Mouse (Mus musculus): ENCODE results near the gene Cd40. TPM values are rescaled to one million over a fixed set of nuclear protein-coding genes. Genes with fewer than 3 reads are reported as not detected.

The Cd40 gene
- polyA plus RNA-seq (2012; rRNA removed), result 44.5 and 52.1 TPM in 2 replicates

- TF ChIP-seq CTCF (IDR thresholded peaks at IDR 0.05; ENCODE audit: borderline replicate concordance, control insufficient read depth, extremely low read depth, insufficient read depth, low read length, poor library complexity), result no peak
- no peak for TF ChIP-seq POLR2A (IDR thresholded peaks at IDR 0.05; ENCODE audit: control insufficient read depth, extremely low read depth, insufficient read depth, low read length, poor library complexity)
- no peak within 1 kb of the TSS for H3K27ac ChIP-seq (ENCODE audit: control insufficient read depth, insufficient read depth, low read length)
- H3K4me1 ChIP-seq (replicated peaks; ENCODE audit: control insufficient read depth, insufficient read depth, low read length), result peaks cover 7% of the 10 kb centered on the region
- 9% methylated on average over 25 of the region's 25 CpGs for WGBS
- H3K4me3 ChIP-seq (ENCODE audit: control insufficient read depth, insufficient read depth, low read length), result peak within 1 kb of the TSS; percentile 23
- peaks cover 9% of the 10 kb centered on the region; the same call in 1 of the 2 replicates for H3K27me3 ChIP-seq (ENCODE audit: control insufficient read depth, insufficient read depth, low read length)
- DNase-seq, result no peak
- no peaks in the 10 kb centered on the region for H3K36me3 ChIP-seq (ENCODE audit: control insufficient read depth, insufficient read depth, low read length)
These were observed at the start of gene Cd40 for GRCm38 (mm10) chr2:165054888-165055852. Gene Cd40, plus strand, starts transcription at chr2:165055627.

GRCm38 (mm10) chr2:165006813-165007212 lies 48.6 kb upstream of the Cd40 start:
- WGBS, result 97% methylated on average over 4 of the region's 4 CpGs

GRCm38 (mm10) chr2:165007986-165008385 lies 47.4 kb upstream of the Cd40 start:
- no peak for DNase-seq
- 97% methylated on average over 1 of the region's 1 CpGs for WGBS
- Histone ChIP-seq H3K27ac (ENCODE audit: control insufficient read depth, insufficient read depth, low read length) (no peak overlapping the region), H3K27me3 (ENCODE audit: control insufficient read depth, insufficient read depth, low read length) (no peaks in the 10 kb centered on the region), H3K4me1 (replicated peaks; ENCODE audit: control insufficient read depth, insufficient read depth, low read length) (no peaks in the 10 kb centered on the region), H3K4me3 (ENCODE audit: control insufficient read depth, insufficient read depth, low read length) (no peak overlapping the region), H3K36me3 (ENCODE audit: control insufficient read depth, insufficient read depth, low read length) (peaks cover 79% of the 10 kb centered on the region)
- no peak for TF ChIP-seq CTCF (IDR thresholded peaks at IDR 0.05; ENCODE audit: borderline replicate concordance, control insufficient read depth, extremely low read depth, insufficient read depth, low read length, poor library complexity)
- no peak for TF ChIP-seq POLR2A (IDR thresholded peaks at IDR 0.05; ENCODE audit: control insufficient read depth, extremely low read depth, insufficient read depth, low read length, poor library complexity)

More at GRCm38 (mm10) chr2:165006813-165007212, 48.6 kb upstream of the Cd40 start:
- no peaks in the 10 kb centered on the region for H3K27me3 ChIP-seq (ENCODE audit: control insufficient read depth, insufficient read depth, low read length)
- DNase-seq, result no peak
- no peaks in the 10 kb centered on the region for H3K4me1 ChIP-seq (replicated peaks; ENCODE audit: control insufficient read depth, insufficient read depth, low read length)
- no peak overlapping the region for H3K27ac ChIP-seq (ENCODE audit: control insufficient read depth, insufficient read depth, low read length)
- TF ChIP-seq CTCF (IDR thresholded peaks at IDR 0.05; ENCODE audit: borderline replicate concordance, control insufficient read depth, extremely low read depth, insufficient read depth, low read length, poor library complexity) (no peak), POLR2A (IDR thresholded peaks at IDR 0.05; ENCODE audit: control insufficient read depth, extremely low read depth, insufficient read depth, low read length, poor library complexity) (no peak)
- peaks cover 83% of the 10 kb centered on the region for H3K36me3 ChIP-seq (ENCODE audit: control insufficient read depth, insufficient read depth, low read length)
- no peak overlapping the region for H3K4me3 ChIP-seq (ENCODE audit: control insufficient read depth, insufficient read depth, low read length)

- no peaks in the 10 kb centered on the region for H3K27me3 ChIP-seq (ENCODE audit: control insufficient read depth, insufficient read depth, low read length)
- TF ChIP-seq CTCF (IDR thresholded peaks at IDR 0.05; ENCODE audit: borderline replicate concordance, control insufficient read depth, extremely low read depth, insufficient read depth, low read length, poor library complexity) (no peak), POLR2A (IDR thresholded peaks at IDR 0.05; ENCODE audit: control insufficient read depth, extremely low read depth, insufficient read depth, low read length, poor library complexity) (no peak)
- WGBS, result 97% methylated on average over 14 of the region's 14 CpGs
These were observed 46.3 kb upstream of the Cd40 start for GRCm38 (mm10) chr2:165009161-165009560.

GRCm38 (mm10) chr2:165009581-165009980 lies 45.8 kb upstream of the Cd40 start:
- 99% methylated on average over 2 of the region's 2 CpGs for WGBS
- Histone ChIP-seq H3K36me3 (ENCODE audit: control insufficient read depth, insufficient read depth, low read length) (peaks cover 68% of the 10 kb centered on the region), H3K27me3 (ENCODE audit: control insufficient read depth, insufficient read depth, low read length) (no peaks in the 10 kb centered on the region), H3K4me3 (ENCODE audit: control insufficient read depth, insufficient read depth, low read length) (no peak overlapping the region), H3K27ac (ENCODE audit: control insufficient read depth, insufficient read depth, low read length) (no peak overlapping the region), H3K4me1 (replicated peaks; ENCODE audit: control insufficient read depth, insufficient read depth, low read length) (no peaks in the 10 kb centered on the region)
- no peak for TF ChIP-seq POLR2A (IDR thresholded peaks at IDR 0.05; ENCODE audit: control insufficient read depth, extremely low read depth, insufficient read depth, low read length, poor library complexity)
- no peak for TF ChIP-seq CTCF (IDR thresholded peaks at IDR 0.05; ENCODE audit: borderline replicate concordance, control insufficient read depth, extremely low read depth, insufficient read depth, low read length, poor library complexity)
- DNase-seq, result no peak

More at GRCm38 (mm10) chr2:165009161-165009560, 46.3 kb upstream of the Cd40 start:
- DNase-seq, result no peak
- H3K36me3 ChIP-seq (ENCODE audit: control insufficient read depth, insufficient read depth, low read length), result peaks cover 68% of the 10 kb centered on the region
- H3K4me1 ChIP-seq (replicated peaks; ENCODE audit: control insufficient read depth, insufficient read depth, low read length), result no peaks in the 10 kb centered on the region
- H3K27ac ChIP-seq (ENCODE audit: control insufficient read depth, insufficient read depth, low read length), result no peak overlapping the region
- H3K4me3 ChIP-seq (ENCODE audit: control insufficient read depth, insufficient read depth, low read length), result no peak overlapping the region

GRCm38 (mm10) chr2:165010351-165010750 lies 45.1 kb upstream of the Cd40 start:
- Histone ChIP-seq H3K4me3 (ENCODE audit: control insufficient read depth, insufficient read depth, low read length) (no peak overlapping the region), H3K4me1 (replicated peaks; ENCODE audit: control insufficient read depth, insufficient read depth, low read length) (no peaks in the 10 kb centered on the region), H3K27ac (ENCODE audit: control insufficient read depth, insufficient read depth, low read length) (no peak overlapping the region), H3K36me3 (ENCODE audit: control insufficient read depth, insufficient read depth, low read length) (peaks cover 63% of the 10 kb centered on the region), H3K27me3 (ENCODE audit: control insufficient read depth, insufficient read depth, low read length) (no peaks in the 10 kb centered on the region)
- DNase-seq, result no peak
- no peak for TF ChIP-seq POLR2A (IDR thresholded peaks at IDR 0.05; ENCODE audit: control insufficient read depth, extremely low read depth, insufficient read depth, low read length, poor library complexity)
- TF ChIP-seq CTCF (IDR thresholded peaks at IDR 0.05; ENCODE audit: borderline replicate concordance, control insufficient read depth, extremely low read depth, insufficient read depth, low read length, poor library complexity), result no peak
- WGBS, result 97% methylated on average over 10 of the region's 10 CpGs

All from thymus, adult 2 months (tissue).